Mouse (Mus musculus): ENCODE data around the gene Cyp4x1. TPM values are rescaled to one million over a fixed set of nuclear protein-coding genes. Genes with fewer than 3 reads are reported as not detected.

The Cyp4x1 gene
- polyA plus RNA-seq, 1 experiment = not detected

- TF ChIP-seq CTCF (IDR thresholded peaks at IDR 0.05; ENCODE audit: insufficient read depth, low read depth, low read length) = no peak
- WGBS = under 1% methylated on average over 58 of the region's 58 CpGs
- Histone ChIP-seq H3K4me1 (ENCODE audit: control insufficient read depth, insufficient read depth, low read length) (peaks cover 9% of the 10 kb centered on the region), H3K27ac (ENCODE audit: insufficient read depth, low read depth, low read length) (no peak overlapping the region), H3K4me3 (ENCODE audit: insufficient read depth, low read depth, low read length) (peak overlapping the region; percentile 40)
Measured at GRCm38 (mm10) chr4:115062875-115063517, 71.1 kb downstream of the Cyp4x1 start.

GRCm38 (mm10) chr4:115062540-115062874, 71.6 kb downstream of the Cyp4x1 start:
- TF ChIP-seq POLR2A (IDR thresholded peaks at IDR 0.05; ENCODE audit: insufficient read depth, low read depth, low read length) (no peak), CTCF (IDR thresholded peaks at IDR 0.05; ENCODE audit: insufficient read depth, low read depth, low read length) (no peak)
- no peak overlapping the region for H3K27ac ChIP-seq (ENCODE audit: insufficient read depth, low read depth, low read length)
- H3K4me3 ChIP-seq (ENCODE audit: insufficient read depth, low read depth, low read length) = no peak overlapping the region
- peaks cover 9% of the 10 kb centered on the region for H3K4me1 ChIP-seq (ENCODE audit: control insufficient read depth, insufficient read depth, low read length)
- 6% methylated on average over 9 of the region's 9 CpGs for WGBS

DNA sequence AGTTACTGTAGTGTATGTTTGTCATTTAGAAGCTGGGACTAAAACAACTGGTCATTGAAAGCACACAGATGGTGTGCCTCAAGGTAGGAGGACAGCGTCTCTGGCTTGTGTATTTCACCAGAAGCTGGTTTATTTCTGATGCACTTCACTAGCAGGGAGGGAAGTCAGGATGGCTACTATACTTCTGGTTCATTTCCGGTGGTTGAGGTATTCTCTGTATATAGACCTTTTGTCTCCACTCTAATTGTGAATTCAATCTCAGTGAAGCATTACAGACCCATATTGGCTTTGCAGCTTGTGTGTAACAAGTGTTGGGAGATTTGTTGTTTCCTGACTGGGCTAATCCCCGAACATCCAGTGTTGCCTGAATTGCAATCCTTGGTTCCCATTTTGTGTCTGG, 73.3 kb downstream of the Cyp4x1 start:
- TF ChIP-seq POLR2A (IDR thresholded peaks at IDR 0.05; ENCODE audit: insufficient read depth, low read depth, low read length) = no peak
- no peak for TF ChIP-seq CTCF (IDR thresholded peaks at IDR 0.05; ENCODE audit: insufficient read depth, low read depth, low read length)

GRCm38 (mm10) chr4:115059871-115060270, 74.2 kb downstream of the Cyp4x1 start:
- WGBS = 31% methylated on average over 12 of the region's 12 CpGs
- TF ChIP-seq CTCF (IDR thresholded peaks at IDR 0.05; ENCODE audit: insufficient read depth, low read depth, low read length) (no peak), POLR2A (IDR thresholded peaks at IDR 0.05; ENCODE audit: insufficient read depth, low read depth, low read length) (no peak)
- no peak overlapping the region for H3K4me3 ChIP-seq (ENCODE audit: insufficient read depth, low read depth, low read length)
- H3K27ac ChIP-seq (ENCODE audit: insufficient read depth, low read depth, low read length) = no peak overlapping the region
- peaks cover 17% of the 10 kb centered on the region for H3K4me1 ChIP-seq (ENCODE audit: control insufficient read depth, insufficient read depth, low read length)

More for the DNA sequence above, 73.3 kb downstream of the Cyp4x1 start:
- Histone ChIP-seq H3K4me1 (ENCODE audit: control insufficient read depth, insufficient read depth, low read length) (peaks cover 17% of the 10 kb centered on the region), H3K27ac (ENCODE audit: insufficient read depth, low read depth, low read length) (no peak overlapping the region), H3K4me3 (ENCODE audit: insufficient read depth, low read depth, low read length) (no peak overlapping the region)
- WGBS = 32% methylated on average over 3 of the region's 3 CpGs

DNA sequence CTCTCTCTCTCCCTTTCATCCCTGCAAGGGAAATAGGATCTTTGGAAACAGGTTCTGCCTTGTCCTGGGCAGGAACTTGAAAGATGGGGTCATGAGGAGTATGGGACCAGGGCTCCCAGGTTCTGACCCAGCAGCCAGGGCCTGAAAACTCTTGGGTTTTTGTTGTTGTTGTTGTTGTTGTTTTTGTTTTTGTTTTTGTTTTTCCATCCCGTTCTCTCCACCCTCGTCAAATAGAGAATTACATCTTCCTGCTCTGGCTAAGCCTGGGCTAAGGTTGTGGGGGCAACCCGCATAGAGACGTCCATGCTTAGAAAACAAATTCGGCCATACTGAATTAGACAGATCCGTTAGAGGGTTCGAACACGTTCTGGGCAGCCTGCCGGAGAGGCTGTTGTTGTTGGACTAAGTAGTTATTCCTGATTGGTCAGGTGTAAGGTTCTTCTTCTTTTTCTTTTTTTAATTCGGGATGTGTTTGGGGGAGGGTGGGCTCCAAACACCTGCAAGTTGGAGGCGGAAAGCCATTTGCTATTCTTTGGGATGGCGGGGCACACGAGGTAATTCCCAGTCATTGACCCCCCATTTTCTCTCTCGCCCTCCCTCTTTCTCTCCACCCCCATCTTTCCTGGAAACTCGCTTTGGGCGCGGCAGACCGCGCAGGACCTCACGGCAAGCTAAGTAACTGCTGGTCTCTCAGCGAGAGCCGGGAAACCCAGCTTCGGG, 75.0 kb downstream of the Cyp4x1 start:
- no peak overlapping the region for H3K27ac ChIP-seq (ENCODE audit: insufficient read depth, low read depth, low read length)
- WGBS = 7% methylated on average over 23 of the region's 23 CpGs
- peaks cover 17% of the 10 kb centered on the region for H3K4me1 ChIP-seq (ENCODE audit: control insufficient read depth, insufficient read depth, low read length)
- TF ChIP-seq POLR2A (IDR thresholded peaks at IDR 0.05; ENCODE audit: insufficient read depth, low read depth, low read length) (no peak), CTCF (IDR thresholded peaks at IDR 0.05; ENCODE audit: insufficient read depth, low read depth, low read length) (no peak)
- H3K4me3 ChIP-seq (ENCODE audit: insufficient read depth, low read depth, low read length) = no peak overlapping the region

- WGBS = 3% methylated on average over 20 of the region's 20 CpGs
- Histone ChIP-seq H3K4me1 (ENCODE audit: control insufficient read depth, insufficient read depth, low read length) (peaks cover 14% of the 10 kb centered on the region), H3K27ac (ENCODE audit: insufficient read depth, low read depth, low read length) (no peak overlapping the region), H3K4me3 (ENCODE audit: insufficient read depth, low read depth, low read length) (no peak overlapping the region)
- no peak for TF ChIP-seq CTCF (IDR thresholded peaks at IDR 0.05; ENCODE audit: insufficient read depth, low read depth, low read length)
- no peak for TF ChIP-seq POLR2A (IDR thresholded peaks at IDR 0.05; ENCODE audit: insufficient read depth, low read depth, low read length)
Measured at GRCm38 (mm10) chr4:115058317-115058761, 75.7 kb downstream of the Cyp4x1 start.

GRCm38 (mm10) chr4:115057674-115058316, 76.3 kb downstream of the Cyp4x1 start:
- H3K27ac ChIP-seq (ENCODE audit: insufficient read depth, low read depth, low read length) = no peak overlapping the region
- peaks cover 8% of the 10 kb centered on the region for H3K4me1 ChIP-seq (ENCODE audit: control insufficient read depth, insufficient read depth, low read length)
- no peak for TF ChIP-seq POLR2A (IDR thresholded peaks at IDR 0.05; ENCODE audit: insufficient read depth, low read depth, low read length)
- TF ChIP-seq CTCF (IDR thresholded peaks at IDR 0.05; ENCODE audit: insufficient read depth, low read depth, low read length) = no peak
- 2% methylated on average over 33 of the region's 33 CpGs for WGBS
- peak overlapping the region; percentile 10 for H3K4me3 ChIP-seq (ENCODE audit: insufficient read depth, low read depth, low read length)

GRCm38 (mm10) chr4:115056921-115057673, 77.0 kb downstream of the Cyp4x1 start:
- H3K4me3 ChIP-seq (ENCODE audit: insufficient read depth, low read depth, low read length) = peak overlapping the region; percentile 22
- H3K27ac ChIP-seq (ENCODE audit: insufficient read depth, low read depth, low read length) = 0 out of 2 replicates have a peak overlapping the region, but pooled peaks have one; percentile 8
- 2% methylated on average over 48 of the region's 48 CpGs for WGBS
- H3K4me1 ChIP-seq (ENCODE audit: control insufficient read depth, insufficient read depth, low read length) = peaks cover 8% of the 10 kb centered on the region
- TF ChIP-seq CTCF (IDR thresholded peaks at IDR 0.05; ENCODE audit: insufficient read depth, low read depth, low read length) (no peak), POLR2A (IDR thresholded peaks at IDR 0.05; ENCODE audit: insufficient read depth, low read depth, low read length) (no peak)

Data from olfactory bulb, adult 2 months (tissue).